Mouse (Mus musculus) midbrain, embryonic 11.5 days (tissue): ENCODE data around the gene Grk3. TPM values are rescaled to one million over a fixed set of nuclear protein-coding genes. Genes with fewer than 3 reads are reported as not detected.

ENCODE experiments used
- ATAC-seq: fragments of 200-750 bp; cut with Nextera tagmentation; 2 replicates; pipeline ENCODE4 v1.8.0; 2017; ENCODE audit warnings: moderate TSS enrichment, moderate library complexity; ENCODE audit not compliant: low FRiP score
- DNase-seq: peaks from one replicate; pipeline ENCODE4 v3.0.0; 2015; ENCODE audit warnings: low spot score; ENCODE audit errors: missing footprints
- H3K27ac ChIP-seq: fragments of 300-500 bp; sonication (generic); 2 replicates; pipeline ENCODE4 v1.5.1; 2014; ENCODE audit warnings: low read depth, low read length
- H3K27me3 ChIP-seq: fragments of 300-500 bp; sonication (generic); 2 replicates; pipeline ENCODE4 v1.6.1; 2014; ENCODE audit warnings: mild to moderate bottlenecking, low read length, moderate library complexity, mixed read lengths; ENCODE audit not compliant: control insufficient read depth, insufficient read depth
- H3K36me3 ChIP-seq: fragments of 300-500 bp; sonication (generic); 2 replicates; pipeline ENCODE4 v1.6.1; 2014; ENCODE audit warnings: mild to moderate bottlenecking, low read length, moderate library complexity, mixed read lengths; ENCODE audit not compliant: control insufficient read depth, insufficient read depth
- H3K4me1 ChIP-seq: fragments of 300-500 bp; sonication (generic); 2 replicates; pipeline ENCODE4 v1.6.1; 2014; ENCODE audit warnings: low read length; ENCODE audit not compliant: control insufficient read depth, insufficient read depth
- H3K4me2 ChIP-seq: fragments of 300-500 bp; sonication (generic); 2 replicates; pipeline ENCODE4 v1.6.1; 2014; ENCODE audit warnings: mild to moderate bottlenecking, moderate library complexity
- H3K4me3 ChIP-seq: fragments of 300-500 bp; sonication (generic); 2 replicates; pipeline ENCODE4 v1.5.1; 2014; ENCODE audit warnings: low read depth, low read length
- H3K9ac ChIP-seq: fragments of 300-500 bp; sonication (generic); 2 replicates; pipeline ENCODE4 v1.6.1; 2014; ENCODE audit warnings: low read length
- H3K9me3 ChIP-seq: fragments of 300-500 bp; sonication (generic); 2 replicates; pipeline ENCODE4 v1.6.1; 2016; ENCODE audit warnings: low read length; ENCODE audit not compliant: control insufficient read depth
- WGBS: fragments of 180-500 bp; shearing (Covaris S2); extraction: QIAGEN DNeasy Blood & Tissue Kit; methylation state at CpG from one replicate; pipeline ENCODE4 v1.1.7; 2014; 5-methylcytosine and 5-hydroxymethylcytosine counted together
- polyA plus RNA-seq: library from polyadenylated mRNA; unstranded; fragments of >200 nt; fragmentation: Nextera tagmentation; extraction: Ambion mirVana; gene quantifications from 2 replicates; pipeline ENCODE4 v1.2.1, GENCODE M21; 2014

Grk3 gene
- polyA plus RNA-seq, 1 experiment from 2014 or later, result 4.6 TPM

GRCm38 (mm10) chr5:112935436-112935835 lies 80.2 kb downstream of the Grk3 start:
- no peaks in the 10 kb centered on the region for H3K9me3 ChIP-seq
- no peak overlapping the region for H3K4me2 ChIP-seq
- H3K9ac ChIP-seq, result no peak overlapping the region
- WGBS, result 93% methylated on average over 8 of the region's 8 CpGs
- no peak for ATAC-seq
- H3K4me3 ChIP-seq, result no peak overlapping the region
- H3K4me1 ChIP-seq, result no peaks in the 10 kb centered on the region
- H3K27me3 ChIP-seq, result no peaks in the 10 kb centered on the region
- no peak for DNase-seq
- no peaks in the 10 kb centered on the region for H3K36me3 ChIP-seq
- H3K27ac ChIP-seq, result no peak overlapping the region

GRCm38 (mm10) chr5:112932878-112933567 lies 82.6 kb downstream of the Grk3 start:
- Histone ChIP-seq H3K4me2 (no peak overlapping the region), H3K9me3 (no peaks in the 10 kb centered on the region), H3K27me3 (no peaks in the 10 kb centered on the region), H3K27ac (no peak overlapping the region), H3K9ac (no peak overlapping the region), H3K36me3 (no peaks in the 10 kb centered on the region), H3K4me3 (no peak overlapping the region), H3K4me1 (no peaks in the 10 kb centered on the region; the same call in 1 of the 2 replicates)
- ATAC-seq, result no peak
- 82% methylated on average over 11 of the region's 11 CpGs for WGBS
- no peak for DNase-seq

GRCm38 (mm10) chr5:112931901-112932300 lies 83.7 kb downstream of the Grk3 start:
- Histone ChIP-seq H3K4me3 (no peak overlapping the region), H3K4me2 (no peak overlapping the region), H3K27me3 (no peaks in the 10 kb centered on the region), H3K9ac (no peak overlapping the region), H3K9me3 (no peaks in the 10 kb centered on the region), H3K36me3 (no peaks in the 10 kb centered on the region), H3K27ac (no peak overlapping the region), H3K4me1 (no peaks in the 10 kb centered on the region; the same call in 1 of the 2 replicates)
- DNase-seq, result no peak
- ATAC-seq, result no peak
- WGBS, result 84% methylated on average over 5 of the region's 5 CpGs

GRCm38 (mm10) chr5:112928201-112928881 lies 87.2 kb downstream of the Grk3 start:
- WGBS, result 41% methylated on average over 10 of the region's 10 CpGs
- H3K4me1 ChIP-seq, result no peaks in the 10 kb centered on the region; the same call in 1 of the 2 replicates

GRCm38 (mm10) chr5:112925422-112925821 lies 90.2 kb downstream of the Grk3 start:
- Histone ChIP-seq H3K27me3 (no peaks in the 10 kb centered on the region), H3K4me2 (no peak overlapping the region), H3K9ac (no peak overlapping the region), H3K4me3 (no peak overlapping the region), H3K4me1 (no peaks in the 10 kb centered on the region; the same call in 1 of the 2 replicates), H3K36me3 (no peaks in the 10 kb centered on the region), H3K9me3 (no peaks in the 10 kb centered on the region), H3K27ac (no peak overlapping the region)
- 94% methylated on average over 5 of the region's 5 CpGs for WGBS
- no peak for DNase-seq
- ATAC-seq, result no peak

More at GRCm38 (mm10) chr5:112928201-112928881, 87.2 kb downstream of the Grk3 start:
- Histone ChIP-seq H3K4me3 (no peak overlapping the region), H3K27ac (no peak overlapping the region), H3K4me2 (no peak overlapping the region), H3K9ac (no peak overlapping the region), H3K27me3 (no peaks in the 10 kb centered on the region), H3K9me3 (no peaks in the 10 kb centered on the region), H3K36me3 (no peaks in the 10 kb centered on the region)
- no peak for DNase-seq
- ATAC-seq, result no peak

- H3K9me3 ChIP-seq, result no peaks in the 10 kb centered on the region
- WGBS, result 89% methylated on average over 8 of the region's 8 CpGs
- no peaks in the 10 kb centered on the region for H3K36me3 ChIP-seq
- no peaks in the 10 kb centered on the region for H3K27me3 ChIP-seq
- ATAC-seq (no peak), DNase-seq (no peak)
- no peak overlapping the region for H3K4me2 ChIP-seq
- H3K4me3 ChIP-seq, result no peak overlapping the region
- H3K4me1 ChIP-seq, result no peaks in the 10 kb centered on the region; the same call in 1 of the 2 replicates
- H3K27ac ChIP-seq, result no peak overlapping the region
- H3K9ac ChIP-seq, result no peak overlapping the region
These were observed 90.8 kb downstream of the Grk3 start for GRCm38 (mm10) chr5:112924806-112925205.

GRCm38 (mm10) chr5:112923841-112924240 lies 91.8 kb downstream of the Grk3 start:
- Histone ChIP-seq H3K9me3 (no peaks in the 10 kb centered on the region), H3K4me2 (no peak overlapping the region), H3K9ac (no peak overlapping the region), H3K36me3 (no peaks in the 10 kb centered on the region), H3K27ac (no peak overlapping the region), H3K27me3 (no peaks in the 10 kb centered on the region), H3K4me1 (no peaks in the 10 kb centered on the region; the same call in 1 of the 2 replicates), H3K4me3 (no peak overlapping the region)
- DNase-seq, result no peak
- 91% methylated on average over 14 of the region's 14 CpGs for WGBS
- no peak for ATAC-seq

- H3K9ac ChIP-seq, result no peak overlapping the region
- no peaks in the 10 kb centered on the region for H3K27me3 ChIP-seq
- no peak overlapping the region for H3K4me3 ChIP-seq
- no peak for DNase-seq
- H3K9me3 ChIP-seq, result no peaks in the 10 kb centered on the region
- H3K36me3 ChIP-seq, result no peaks in the 10 kb centered on the region
- no peak overlapping the region for H3K4me2 ChIP-seq
- no peak overlapping the region for H3K27ac ChIP-seq
- ATAC-seq, result no peak
- H3K4me1 ChIP-seq, result no peaks in the 10 kb centered on the region
These were observed 93.7 kb downstream of the Grk3 start for GRCm38 (mm10) chr5:112921914-112922313.

GRCm38 (mm10) chr5:112910381-112910780 lies 105.2 kb downstream of the Grk3 start:
- no peaks in the 10 kb centered on the region for H3K27me3 ChIP-seq
- no peak for DNase-seq
- no peaks in the 10 kb centered on the region for H3K9me3 ChIP-seq
- no peak overlapping the region for H3K4me3 ChIP-seq
- no peaks in the 10 kb centered on the region for H3K36me3 ChIP-seq
- H3K27ac ChIP-seq, result no peak overlapping the region
- H3K9ac ChIP-seq, result no peak overlapping the region
- no peak for ATAC-seq
- WGBS, result 63% methylated on average over 5 of the region's 5 CpGs
- no peaks in the 10 kb centered on the region for H3K4me1 ChIP-seq
- H3K4me2 ChIP-seq, result no peak overlapping the region
